Mouse (Mus musculus) erythroid progenitor cell, adult 5-6 weeks (primary cell): ENCODE results near the gene Stim2. TPM values are rescaled to one million over a fixed set of nuclear protein-coding genes. Genes with fewer than 3 reads are reported as not detected.

Experiments used
- ATAC-seq: replicated peaks from 2 replicates; pipeline ENCODE4 v1.8.0; 2016; ENCODE audit warnings: moderate number of reproducible peaks, mild to moderate bottlenecking, moderate TSS enrichment, inconsistent platforms; ENCODE audit not compliant: poor library complexity, low FRiP score, severe bottlenecking
- total RNA-seq, 2 experiments: library from RNA; stranded (forward) in 1 of 2; stranded (reverse) in 1 of 2; fragments of 150-400 nt in 1 of 2; fragments of 186-747, 209-891 nt in 1 of 2; gene quantifications; 2 replicates each; pipeline versions ENCODE4 v1.2.3 to v1.2.4; 2015 to 2017; ENCODE audit warnings: low replicate concordance in 2 of 2

Gene Stim2
- 5.0 and 8.0 TPM in 2 replicates for total RNA-seq (2015; ENCODE audit: low replicate concordance)
- 5.0 and 5.4 TPM in 2 replicates for total RNA-seq (2017; ENCODE audit: low replicate concordance)

DNA sequence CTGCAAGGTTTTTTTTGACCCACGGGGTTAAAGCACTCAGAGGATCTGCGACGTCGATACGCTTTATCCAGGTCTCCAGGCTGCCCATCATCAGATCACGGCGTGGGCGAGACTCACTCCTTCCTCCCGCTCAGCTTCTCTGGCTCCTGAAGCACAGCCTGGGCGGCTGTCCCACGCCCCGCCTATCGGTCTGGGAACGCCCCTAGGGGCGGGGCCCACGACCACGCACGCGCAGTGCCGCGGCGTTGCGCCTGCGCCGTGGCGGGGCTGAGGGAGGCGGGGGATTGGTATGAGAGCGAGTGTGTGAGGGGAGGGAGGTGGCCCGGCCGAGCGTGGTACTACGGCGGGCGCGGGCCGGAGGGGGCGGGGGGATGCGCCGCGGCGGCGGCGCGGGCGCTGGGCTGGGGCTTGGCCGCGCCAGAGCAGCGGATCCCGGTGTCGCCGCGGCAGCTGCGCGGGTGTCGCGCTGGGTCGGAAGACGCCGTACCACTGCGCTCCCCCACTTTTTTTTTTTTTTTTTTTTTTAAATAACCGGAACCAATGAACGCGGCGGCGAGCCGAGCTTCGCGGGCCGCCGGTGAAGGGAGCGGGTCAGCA lies at the start of gene Stim2:
Gene Stim2 (plus strand): TSS at position 354 of the 597 bp plus-strand sequence.
- peak; percentile 93 for ATAC-seq

DNA sequence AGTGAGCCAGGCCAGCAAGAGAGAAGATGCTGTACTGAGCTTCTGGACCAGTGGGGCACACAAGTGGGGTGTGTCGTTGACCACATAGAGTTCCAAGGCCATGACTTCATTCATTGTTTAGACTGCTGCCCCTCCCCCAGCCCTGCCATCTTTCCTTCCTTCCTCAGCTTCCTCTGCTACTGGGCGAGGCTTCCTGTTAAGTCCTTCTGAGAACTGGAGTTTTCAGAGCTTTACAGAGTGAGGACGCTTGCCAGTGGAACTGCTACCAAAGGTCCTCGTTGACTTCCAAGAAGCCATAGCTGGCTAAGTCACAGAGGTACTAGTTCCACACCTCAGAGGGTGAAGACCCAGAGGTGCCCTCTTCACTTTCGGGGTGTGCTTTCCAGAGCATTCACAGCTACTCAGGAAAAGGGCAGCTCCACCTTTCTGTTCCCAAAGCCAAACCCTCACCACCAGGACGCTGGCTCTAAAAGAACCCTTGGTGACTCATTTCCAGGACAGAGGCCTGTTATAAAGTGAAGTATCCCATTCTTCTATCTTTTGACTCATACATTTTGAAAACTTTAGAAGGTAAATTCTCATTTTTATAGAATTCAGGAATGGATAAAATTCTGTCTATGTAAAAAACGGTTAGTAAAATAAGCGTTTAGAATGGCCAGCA lies 49.6 kb upstream of the Stim2 start:
- no peak for ATAC-seq

DNA sequence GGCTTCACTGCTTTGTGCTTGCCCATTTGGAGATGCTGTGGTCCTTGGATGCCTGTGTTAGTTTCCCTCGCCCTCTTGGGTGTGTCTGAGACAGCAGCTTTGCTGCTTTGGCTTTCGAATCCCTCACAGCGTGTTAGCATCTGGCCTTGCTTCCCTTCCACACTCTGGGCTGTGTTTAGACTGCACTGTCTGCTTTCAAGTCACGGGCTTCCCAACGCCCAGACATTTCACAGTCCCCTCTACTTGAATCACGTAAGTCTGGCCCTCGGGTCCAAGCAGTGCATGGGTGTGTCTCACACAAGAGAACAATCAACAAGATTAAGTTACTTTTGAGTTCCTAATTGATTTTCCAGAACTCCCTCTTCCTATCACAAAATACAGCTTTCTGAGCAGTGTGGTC lies 48.1 kb upstream of the Stim2 start:
- no peak for ATAC-seq

DNA sequence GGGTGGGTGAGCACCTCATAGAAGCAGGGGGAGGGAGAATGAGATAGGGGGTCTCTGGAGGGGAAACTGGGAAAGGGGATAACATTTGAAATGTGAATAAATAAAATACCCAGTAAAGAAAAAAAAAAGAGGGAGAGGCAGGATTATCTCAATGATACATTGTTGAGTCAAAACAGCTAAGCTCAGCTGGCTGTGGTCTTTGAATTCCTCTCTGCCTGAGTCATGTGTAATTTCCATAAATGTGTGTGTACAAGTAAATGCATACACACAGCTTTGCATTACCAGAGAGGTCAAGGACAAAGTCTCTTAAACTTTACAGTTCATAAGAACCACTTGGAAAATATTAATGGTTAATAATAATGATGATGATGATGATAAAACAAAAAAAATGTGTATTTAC lies 45.1 kb upstream of the Stim2 start:
- ATAC-seq: no peak

DNA sequence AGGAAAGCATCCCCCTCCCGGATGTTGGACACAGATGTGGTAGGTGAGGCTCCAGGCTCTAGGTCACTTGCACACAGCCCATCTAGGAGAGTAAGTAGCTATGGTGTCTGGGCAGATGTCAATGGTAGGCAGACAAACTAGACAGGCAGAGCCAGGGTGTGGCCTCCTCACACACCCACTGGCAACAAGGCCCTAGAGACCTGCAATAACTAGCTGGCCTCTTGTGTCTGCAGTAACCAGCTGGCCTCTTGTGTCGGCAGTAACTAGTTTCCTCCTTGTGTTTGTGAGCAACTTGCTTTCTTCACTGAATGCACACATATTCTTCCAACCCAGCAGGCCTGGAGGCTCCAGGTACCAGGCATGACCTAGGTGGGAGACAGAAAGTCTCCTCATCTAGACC lies 44.5 kb upstream of the Stim2 start:
- no peak for ATAC-seq

DNA sequence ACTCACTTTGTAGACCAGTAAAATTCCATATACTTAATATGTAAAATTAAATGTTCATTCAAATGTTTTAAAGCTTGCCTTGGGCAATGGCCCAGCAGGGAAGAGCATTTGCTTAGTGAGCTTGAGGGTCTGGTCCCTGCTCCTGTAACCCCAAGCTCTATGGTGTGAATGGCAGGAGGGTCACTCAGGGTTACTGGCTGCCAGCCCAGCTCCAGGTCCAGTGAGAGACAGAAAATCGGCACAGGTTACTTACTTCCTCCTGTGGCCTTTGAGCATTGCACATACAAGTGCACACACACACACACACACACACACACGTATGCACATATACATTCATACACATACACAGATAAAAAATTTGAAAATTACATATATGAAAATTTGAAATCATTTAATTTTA lies 42.3 kb upstream of the Stim2 start:
- ATAC-seq: no peak

DNA sequence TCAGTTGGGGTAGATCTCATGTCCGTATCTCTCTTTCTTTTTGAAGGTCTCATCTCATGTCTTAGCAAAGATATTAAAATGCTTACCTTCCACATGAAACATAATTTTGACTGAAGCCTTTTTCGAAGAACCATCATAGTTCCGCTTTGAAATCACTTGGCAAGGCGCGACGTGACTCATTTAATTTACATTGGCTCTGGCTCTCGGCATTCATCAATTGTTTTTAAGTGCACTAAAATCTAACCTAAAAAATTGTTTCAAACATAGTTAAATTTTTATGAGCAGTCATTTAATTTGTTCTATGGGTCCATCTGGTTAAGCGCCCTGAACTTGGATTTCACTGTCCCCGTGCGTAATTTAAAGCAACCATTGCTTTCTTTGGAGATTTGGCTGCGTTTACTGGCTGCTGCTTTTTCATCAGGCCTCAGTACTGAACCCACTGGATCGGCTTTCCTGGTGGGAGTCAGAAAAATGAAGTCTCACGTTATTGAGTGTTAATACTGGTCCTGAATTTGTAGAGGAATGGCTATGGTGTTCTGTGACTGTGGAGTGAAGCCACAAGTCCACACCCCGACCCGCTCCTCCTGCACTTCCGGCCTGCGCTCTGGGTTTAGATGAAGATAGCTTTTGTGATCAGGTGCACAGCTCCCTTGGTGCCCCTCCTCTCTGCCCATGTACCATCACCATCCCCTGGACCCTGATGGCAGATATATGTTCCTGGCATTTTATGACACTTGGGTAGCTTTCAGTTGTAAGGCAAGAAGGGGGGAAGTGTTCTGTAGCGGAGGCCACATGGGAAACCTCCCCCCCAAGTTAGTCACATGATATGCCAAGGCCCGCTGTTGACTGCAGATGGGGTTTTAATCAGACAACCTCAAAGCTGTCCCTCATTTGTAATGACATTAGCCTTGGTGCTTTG lies 41.6 kb upstream of the Stim2 start:
- no peak for ATAC-seq

DNA sequence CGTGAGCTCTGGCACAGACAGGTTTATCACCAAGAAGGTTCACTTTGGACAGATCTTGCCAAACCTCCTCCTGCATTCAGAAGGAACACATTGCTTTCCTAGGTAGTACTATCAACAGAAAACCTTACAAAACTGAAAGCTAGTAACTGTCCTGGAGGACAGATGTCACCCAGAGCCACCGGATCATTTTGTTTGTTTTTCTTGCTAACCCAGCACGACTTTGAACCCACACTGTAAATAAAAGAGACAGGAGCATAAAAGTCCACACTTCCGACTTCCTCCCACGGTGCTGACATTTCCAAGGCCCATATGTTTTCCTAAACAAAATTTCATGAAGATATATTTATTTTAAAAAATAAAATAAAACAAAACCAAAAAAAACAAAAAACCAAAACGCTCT lies 41.0 kb upstream of the Stim2 start:
- ATAC-seq: no peak

DNA sequence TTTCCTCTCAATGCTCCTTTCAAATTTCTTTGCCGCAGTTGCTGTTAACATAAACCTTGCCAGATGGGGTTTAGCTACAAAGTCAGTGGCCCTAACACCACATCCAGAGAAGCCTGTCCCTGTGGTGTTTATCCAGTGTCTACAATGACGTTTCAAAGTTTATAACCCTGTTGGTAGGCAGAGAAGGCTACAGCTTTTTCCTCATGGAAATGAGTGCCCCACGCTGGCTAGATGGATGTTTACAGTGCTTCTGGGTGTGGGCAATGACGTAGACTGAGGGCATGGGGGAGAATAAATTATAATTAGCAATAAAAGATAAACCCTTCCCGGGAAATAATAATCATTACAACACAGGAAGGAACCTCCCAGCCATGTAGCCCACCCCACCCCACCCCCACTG lies 37.1 kb upstream of the Stim2 start:
- ATAC-seq: no peak

DNA sequence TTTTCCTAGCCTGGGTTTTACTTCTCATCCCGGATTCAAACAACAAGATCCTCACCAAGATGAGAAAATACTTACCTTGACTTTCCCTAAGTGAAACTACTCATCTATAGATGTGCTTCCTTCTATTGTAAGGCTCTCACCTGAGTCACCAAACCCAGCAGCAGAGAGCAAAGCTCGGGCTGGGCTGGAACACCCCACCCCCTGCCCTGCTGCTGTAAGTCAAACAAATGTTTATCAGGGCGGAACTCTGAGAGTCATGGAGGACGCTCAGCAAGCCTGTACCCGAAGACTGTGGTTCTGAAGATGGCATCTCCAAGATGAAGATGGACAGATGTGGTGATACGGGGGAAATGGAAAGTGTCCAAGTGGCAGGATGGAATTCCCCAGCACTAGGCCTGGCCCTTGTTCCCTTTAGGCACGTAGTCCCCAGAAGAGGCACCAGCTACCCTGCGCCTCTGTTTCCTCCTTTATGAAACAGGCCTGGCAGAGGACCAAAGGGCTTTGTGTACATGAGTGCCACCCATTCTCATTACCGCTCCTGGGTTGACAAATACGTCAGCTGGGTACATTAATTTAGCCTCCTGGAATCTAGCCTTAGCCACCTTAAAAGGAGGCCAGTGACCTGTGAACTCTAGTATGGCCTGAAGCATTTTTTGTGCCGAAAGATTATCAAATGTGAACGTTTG lies 36.3 kb upstream of the Stim2 start:
- ATAC-seq: no peak

DNA sequence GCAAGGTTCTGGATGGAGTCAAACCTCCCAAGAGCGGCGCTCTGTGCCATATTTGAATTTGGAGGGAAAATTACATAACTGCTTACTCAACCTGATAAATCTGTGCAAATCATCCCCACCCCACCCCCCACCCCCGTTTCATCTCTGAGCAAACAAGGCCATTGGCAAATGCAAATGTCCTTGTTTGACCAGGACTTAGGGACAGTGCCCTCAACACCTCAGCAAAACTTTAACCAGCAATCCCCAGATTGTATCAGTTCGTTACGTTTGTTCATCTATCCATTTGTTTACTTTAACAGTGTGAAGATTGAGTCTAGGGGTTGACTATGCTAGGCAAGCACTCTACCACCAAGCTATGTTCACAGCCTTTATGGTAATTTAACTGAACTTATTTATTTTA lies 32.6 kb upstream of the Stim2 start:
- ATAC-seq: no peak

DNA sequence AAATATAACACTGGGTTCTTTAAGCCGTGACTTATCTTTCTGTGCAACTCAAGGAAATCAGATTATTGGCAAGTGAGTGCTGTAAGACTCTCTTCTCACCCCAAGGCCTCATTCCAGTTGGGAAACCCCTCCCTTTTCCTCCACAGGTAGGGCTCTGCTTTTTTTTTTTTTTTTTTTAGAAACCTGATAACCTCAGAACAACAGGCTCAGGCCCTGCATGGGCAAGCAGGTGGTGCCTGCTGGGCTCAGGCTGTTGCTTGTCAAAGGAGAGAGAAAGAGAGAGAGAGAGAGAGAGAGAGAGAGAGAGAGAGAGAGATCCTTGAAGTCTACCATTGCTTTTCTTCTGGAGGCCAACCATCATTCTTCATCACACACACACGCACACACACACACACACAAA lies 30.7 kb upstream of the Stim2 start:
- ATAC-seq: no peak

DNA sequence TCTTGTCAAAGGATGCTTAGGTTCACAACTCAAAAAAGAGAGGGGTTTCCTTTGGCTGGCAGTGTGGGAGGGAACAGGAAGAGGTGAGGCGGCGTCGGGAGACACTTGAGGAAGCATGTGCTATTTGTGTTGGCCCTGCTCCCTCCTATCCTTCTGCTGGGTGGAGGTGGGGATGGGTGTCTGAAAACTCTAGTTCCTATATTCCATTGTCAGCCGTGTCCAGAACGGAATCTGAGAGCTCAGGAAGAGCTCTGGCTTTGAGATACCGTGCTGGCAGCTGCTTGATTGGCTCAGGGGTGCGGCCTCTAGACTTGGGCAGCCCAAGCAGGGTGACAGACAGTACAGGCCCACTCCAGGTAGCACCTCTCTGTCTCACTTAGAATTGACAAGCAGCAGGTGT lies 28.1 kb upstream of the Stim2 start:
- no peak for ATAC-seq

DNA sequence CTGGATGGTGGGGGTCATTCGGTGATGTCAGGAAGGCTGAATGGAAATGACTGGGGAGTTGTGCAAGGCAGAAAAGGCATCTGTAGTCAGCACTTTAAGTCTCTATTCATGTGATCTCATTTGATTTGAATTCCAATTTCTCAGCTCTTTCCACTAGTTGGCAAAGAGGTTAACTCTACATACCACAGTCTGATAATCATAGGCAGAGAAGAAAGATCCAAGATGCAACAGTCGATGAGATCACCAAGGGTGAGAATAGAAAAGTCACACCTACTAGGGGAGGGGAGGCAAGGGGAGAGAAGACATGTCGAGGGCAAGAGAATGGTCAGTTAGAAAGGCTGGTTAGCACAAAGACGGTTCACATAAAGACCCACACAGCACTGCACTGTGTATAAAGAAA lies 27.1 kb upstream of the Stim2 start:
- ATAC-seq: no peak

DNA sequence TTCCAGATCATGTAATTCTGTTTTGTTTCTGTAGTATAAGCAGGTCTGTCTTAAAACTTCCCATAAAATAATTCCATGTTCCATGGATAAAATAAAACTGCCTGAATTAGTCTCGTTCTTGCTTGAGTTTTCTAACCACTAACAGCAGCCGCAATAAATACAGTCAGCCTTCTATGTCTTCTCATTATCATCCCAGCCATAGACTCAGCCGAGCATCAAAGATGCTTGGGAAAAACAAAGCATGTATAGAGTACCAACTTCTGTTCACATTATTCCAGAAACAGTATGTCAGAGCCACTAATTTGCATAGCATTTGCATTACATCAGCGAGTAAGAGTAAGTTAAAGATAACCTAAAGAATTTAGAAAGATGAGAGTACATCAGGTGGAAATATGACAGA lies 25.4 kb upstream of the Stim2 start:
- ATAC-seq: no peak

DNA sequence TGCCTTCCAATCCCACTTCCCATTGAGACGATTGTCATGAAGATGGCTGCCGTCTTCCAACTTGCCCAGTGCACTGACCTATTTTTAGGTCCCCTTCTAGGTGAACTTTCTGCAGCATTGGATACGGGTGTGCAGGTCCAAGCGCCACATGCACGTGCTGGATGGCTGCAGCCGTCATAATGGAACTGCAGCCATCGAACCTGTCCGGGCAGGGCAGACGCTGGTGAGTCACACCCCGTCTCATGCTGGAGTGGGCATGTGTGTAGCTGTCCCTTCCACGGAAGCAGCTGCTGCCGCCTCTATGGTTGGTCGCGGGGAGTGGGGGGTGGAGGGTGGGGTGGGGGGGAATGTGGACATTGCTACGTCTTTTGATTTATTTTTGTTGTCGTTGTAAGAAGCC lies 21.8 kb upstream of the Stim2 start:
- no peak for ATAC-seq

DNA sequence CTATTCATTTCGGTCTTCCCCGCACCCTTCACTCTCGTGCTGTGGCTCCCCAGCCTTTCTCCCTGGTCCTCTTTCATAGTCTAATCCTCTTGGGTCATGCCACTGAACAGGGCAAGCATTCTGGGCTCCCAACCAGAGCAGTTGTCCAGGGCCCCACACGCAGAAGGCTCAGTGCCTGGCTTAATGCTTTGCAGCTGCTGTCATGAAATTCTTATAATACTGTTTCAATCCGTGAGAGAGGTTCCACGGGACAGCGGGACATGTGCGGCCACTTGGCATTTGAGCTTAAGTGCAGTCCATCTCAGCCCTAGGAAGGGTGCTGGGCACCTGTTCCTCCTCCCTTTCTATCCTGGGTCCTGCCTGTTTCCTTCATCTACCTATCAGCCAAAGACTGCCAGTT lies 21.2 kb upstream of the Stim2 start:
- ATAC-seq: no peak

DNA sequence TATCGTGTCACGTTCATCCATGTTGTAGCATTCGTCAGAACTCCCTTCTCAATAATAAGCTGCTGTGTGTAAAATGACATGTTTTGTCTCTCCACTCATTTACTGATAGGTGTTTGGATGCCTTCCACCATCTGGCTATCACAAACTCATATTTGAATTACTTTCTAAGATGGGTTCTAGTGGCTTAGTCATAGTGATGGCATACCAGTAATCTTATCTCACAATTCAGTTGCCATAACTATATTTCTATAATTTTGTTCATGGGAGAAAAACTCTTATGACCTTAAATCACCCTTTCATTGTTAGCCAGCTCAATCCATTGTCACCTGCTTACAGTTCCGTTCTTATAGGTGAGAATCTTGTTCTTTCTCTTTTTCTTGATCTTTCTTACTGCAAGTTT lies 14.9 kb upstream of the Stim2 start:
- ATAC-seq: no peak

DNA sequence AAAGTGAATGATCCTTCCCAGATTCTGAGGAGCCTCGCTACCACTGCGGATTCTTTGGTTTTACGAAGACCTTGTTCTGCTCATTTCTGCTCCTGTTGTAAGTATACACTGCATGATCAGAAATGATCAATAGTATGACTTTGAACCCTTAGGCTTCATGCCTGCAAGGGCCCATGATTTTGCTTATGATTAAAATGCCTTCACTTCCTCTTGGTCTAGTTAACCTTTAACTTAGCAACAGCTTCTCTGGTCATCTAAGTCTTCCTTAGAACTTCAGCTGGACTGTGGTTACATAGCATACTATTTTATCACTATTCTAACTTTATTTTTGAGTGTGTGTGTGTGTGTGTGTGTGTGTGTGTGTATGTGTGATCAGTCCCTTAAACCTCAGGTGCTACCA lies 12.7 kb upstream of the Stim2 start:
- no peak for ATAC-seq

DNA sequence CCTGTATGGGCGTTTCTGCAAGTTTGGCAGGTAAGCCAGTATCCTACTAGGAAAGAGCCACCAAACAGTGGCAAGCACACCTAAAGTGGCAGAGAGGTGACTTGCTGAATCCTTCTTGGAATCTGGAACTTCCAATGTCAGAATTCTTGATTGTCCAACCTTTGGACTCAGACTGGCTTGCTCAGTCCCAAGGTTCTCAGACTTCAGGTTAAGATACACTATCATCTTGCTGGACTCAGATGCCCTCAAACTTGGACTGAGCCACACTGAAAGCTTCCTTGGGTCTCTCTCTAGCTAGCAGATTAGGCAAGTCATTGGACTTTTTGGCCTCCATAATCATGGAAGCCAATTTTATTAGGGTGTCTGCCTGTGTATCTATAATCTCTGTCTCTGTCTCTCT lies 10.8 kb upstream of the Stim2 start:
- no peak for ATAC-seq
